Mouse (Mus musculus) heart, embryonic 11.5 days (tissue): Measurements from ENCODE around the gene Agfg1. TPM values are rescaled to one million over a fixed set of nuclear protein-coding genes. Genes with fewer than 3 reads are reported as not detected.
"Not testable (repeated sequence)": the region's sequence is repeated elsewhere in the genome, so short reads cannot be mapped to it uniquely, and the experiment has no call there.

Source experiments
- ATAC-seq: fragments of 200-750 bp; cut with Nextera tagmentation; replicated peaks from 2 replicates; pipeline ENCODE4 v1.8.0; 2017; ENCODE audit warnings: moderate library complexity; ENCODE audit not compliant: insufficient number of reproducible peaks, low FRiP score, low TSS enrichment
- H3K27ac ChIP-seq: fragments of 300-500 bp; sonication (generic); 2 replicates; pipeline ENCODE4 v1.5.1; 2014; ENCODE audit warnings: mild to moderate bottlenecking, low read depth, low read length
- H3K27me3 ChIP-seq: fragments of 300-500 bp; sonication (generic); 2 replicates; pipeline ENCODE4 v1.6.1; 2014; ENCODE audit warnings: mild to moderate bottlenecking, low read length, mixed read lengths; ENCODE audit not compliant: control insufficient read depth, insufficient read depth
- H3K36me3 ChIP-seq: fragments of 300-500 bp; sonication (generic); 2 replicates; pipeline ENCODE4 v1.6.1; 2014; ENCODE audit warnings: mild to moderate bottlenecking, low read length, moderate library complexity, mixed read lengths; ENCODE audit not compliant: control insufficient read depth, insufficient read depth
- H3K4me1 ChIP-seq: fragments of 300-500 bp; sonication (generic); 2 replicates; pipeline ENCODE4 v1.6.1; 2014; ENCODE audit warnings: low read length; ENCODE audit not compliant: control insufficient read depth, insufficient read depth
- H3K4me2 ChIP-seq: fragments of 300-500 bp; sonication (generic); 2 replicates; pipeline ENCODE4 v1.6.1; 2014; ENCODE audit warnings: mild to moderate bottlenecking, moderate library complexity
- H3K4me3 ChIP-seq: fragments of 300-500 bp; sonication (generic); 2 replicates; pipeline ENCODE4 v1.5.1; 2014; ENCODE audit warnings: low read depth, low read length
- H3K9ac ChIP-seq: fragments of 300-500 bp; sonication (generic); 2 replicates; pipeline ENCODE4 v1.6.1; 2014; ENCODE audit warnings: mild to moderate bottlenecking, low read depth, low read length, moderate library complexity
- H3K9me3 ChIP-seq: fragments of 300-500 bp; sonication (generic); replicated peaks from 2 replicates; pipeline ENCODE4 v1.6.1; 2016; ENCODE audit warnings: low read length; ENCODE audit not compliant: control insufficient read depth
- WGBS: fragments of 180-500 bp; shearing (Covaris S2); extraction: QIAGEN DNeasy Blood & Tissue Kit; methylation state at CpG from one replicate; pipeline ENCODE4 v1.1.7; 2014; ENCODE audit not compliant: insufficient replicate concordance; 5-methylcytosine and 5-hydroxymethylcytosine counted together
- microRNA-seq: library from miRNA; unstranded; fragments of <30 nt; microRNA quantifications from one replicate; pipeline ENCODE4, GENCODE M21; 2016; ENCODE audit warnings: borderline number of aligned reads
- polyA plus RNA-seq: library from polyadenylated mRNA; unstranded; fragments of >200 nt; fragmentation: Nextera tagmentation; extraction: Ambion mirVana; gene quantifications from 2 replicates; pipeline ENCODE4 v1.2.1, GENCODE M21; 2014

Gene Agfg1
- polyA plus RNA-seq, 1 experiment from 2014 or later = 42.2 TPM

- Histone ChIP-seq H3K9ac (no peak overlapping the region), H3K4me3 (no peak overlapping the region), H3K4me1 (no peaks in the 10 kb centered on the region), H3K4me2 (no peak overlapping the region), H3K9me3 (no peaks in the 10 kb centered on the region), H3K27me3 (no peaks in the 10 kb centered on the region), H3K27ac (no peak overlapping the region), H3K36me3 (no peaks in the 10 kb centered on the region)
- WGBS = 88% methylated on average over 5 of the region's 5 CpGs
- no peak for ATAC-seq
These were observed 99.4 kb downstream of the Agfg1 start for GRCm38 (mm10) chr1:82938666-82939065.

GRCm38 (mm10) chr1:82942505-82942904 lies 103.2 kb downstream of the Agfg1 start:
- H3K4me3 ChIP-seq, H3K9ac ChIP-seq, H3K4me2 ChIP-seq, H3K36me3 ChIP-seq, H3K4me1 ChIP-seq, H3K9me3 ChIP-seq, ATAC-seq, H3K27ac ChIP-seq, H3K27me3 ChIP-seq: not testable (repeated sequence)
- WGBS = 83% methylated on average over 1 of the region's 2 CpGs

- H3K4me2 ChIP-seq, H3K27ac ChIP-seq, H3K9ac ChIP-seq, H3K4me1 ChIP-seq, ATAC-seq, H3K9me3 ChIP-seq, H3K27me3 ChIP-seq, H3K4me3 ChIP-seq, H3K36me3 ChIP-seq: not testable (repeated sequence)
- no CpG with 5 or more reads among the region's 6 CpGs for WGBS
These were observed 104.0 kb downstream of the Agfg1 start, which contains the start of gene A030003K21Rik for GRCm38 (mm10) chr1:82943295-82943694. Gene A030003K21Rik, minus strand, starts transcription at chr1:82943388.

GRCm38 (mm10) chr1:82946029-82946428 lies 106.7 kb downstream of the Agfg1 start:
- 100% methylated on average over 1 of the region's 2 CpGs for WGBS
- ATAC-seq, H3K4me1 ChIP-seq: not testable (repeated sequence)

GRCm38 (mm10) chr1:82948601-82949000 lies 109.3 kb downstream of the Agfg1 start:
- 80% methylated on average over 2 of the region's 2 CpGs for WGBS
- Histone ChIP-seq H3K36me3 (no peaks in the 10 kb centered on the region), H3K9me3 (no peaks in the 10 kb centered on the region), H3K27me3 (no peaks in the 10 kb centered on the region), H3K27ac (no peak overlapping the region), H3K4me3 (no peak overlapping the region), H3K4me1 (no peaks in the 10 kb centered on the region), H3K4me2 (no peak overlapping the region), H3K9ac (no peak overlapping the region)
- ATAC-seq = no peak

More at GRCm38 (mm10) chr1:82946029-82946428, 106.7 kb downstream of the Agfg1 start:
- H3K9ac ChIP-seq, H3K9me3 ChIP-seq, H3K4me2 ChIP-seq, H3K27ac ChIP-seq, H3K27me3 ChIP-seq, H3K36me3 ChIP-seq, H3K4me3 ChIP-seq: not testable (repeated sequence)

Small RNAs within 50 kb of the gene (microRNA-seq; reads per million reads assigned to microRNA genes)
- not detected for gene Gm22396

Other genes starting within 250 kb of the Agfg1 start
- 220 and 228 TPM in 2 replicates for gene Mff, start 114.6 kb upstream of the Agfg1 start, polyA plus RNA-seq
- gene Tm4sf20, start 71.0 kb upstream of the Agfg1 start, polyA plus RNA-seq = 0.29 TPM in 1 of 2 replicates, not detected in the other
- gene Gm47791, start 68.2 kb upstream of the Agfg1 start, polyA plus RNA-seq = not detected in 2 replicates
- 0.38 and 0.40 TPM in 2 replicates for gene A030005L19Rik, start 73.8 kb downstream of the Agfg1 start, polyA plus RNA-seq
- gene A030014E15Rik, start 85.4 kb downstream of the Agfg1 start, polyA plus RNA-seq = not detected in 2 replicates
- not detected in 2 replicates for gene Gm6217, start 91.9 kb downstream of the Agfg1 start, polyA plus RNA-seq
- gene A030003K21Rik, start 103.9 kb downstream of the Agfg1 start, polyA plus RNA-seq = not detected in 2 replicates
- gene Gm7544, start 116.5 kb downstream of the Agfg1 start, polyA plus RNA-seq = not detected in 2 replicates
- not detected in 2 replicates for gene Gm47955, start 120.8 kb downstream of the Agfg1 start, polyA plus RNA-seq
- gene Gm47959, start 161.1 kb downstream of the Agfg1 start, polyA plus RNA-seq = not detected in 2 replicates
- gene Slc19a3, start 199.0 kb downstream of the Agfg1 start, polyA plus RNA-seq = 1.7 and 2.0 TPM in 2 replicates
- not detected in 2 replicates for gene Krtap28-10, start 203.0 kb downstream of the Agfg1 start, polyA plus RNA-seq
- gene Gm47969, start 205.4 kb downstream of the Agfg1 start, polyA plus RNA-seq = not detected in 2 replicates
- gene A030005K14Rik, start 219.9 kb downstream of the Agfg1 start, polyA plus RNA-seq = not detected in 2 replicates
- 0.16 and 0.68 TPM in 2 replicates for gene Krtap28-13, start 221.4 kb downstream of the Agfg1 start, polyA plus RNA-seq